Mouse (Mus musculus) ovary, adult 18-20 months (tissue): ENCODE data around the gene Tnni3.

Experiments
- DNase-seq: peaks from one replicate; pipeline ENCODE4 v3.0.0; 2022; ENCODE audit warnings: low spot score, mixed read lengths

Gene Tnni3

DNA sequence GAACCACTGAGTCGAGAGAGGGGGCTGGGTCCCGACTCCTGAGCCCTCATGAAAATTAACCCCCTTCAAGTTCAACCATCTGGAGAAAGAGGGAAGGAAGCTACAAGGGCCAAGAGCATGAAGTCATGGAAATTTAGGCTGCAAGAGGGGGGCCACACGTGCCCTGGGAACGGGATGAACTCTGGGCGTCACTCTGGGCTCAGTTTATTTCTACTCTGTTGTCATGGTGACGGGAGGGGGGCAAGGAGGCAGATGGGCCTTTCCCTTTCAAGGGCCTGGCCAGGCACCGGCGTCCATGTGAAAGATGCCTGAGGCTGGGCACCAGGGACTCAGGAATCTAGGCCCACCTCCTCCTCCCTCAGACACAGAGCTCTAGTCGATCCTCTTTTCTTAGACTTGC lies 25.8 kb downstream of the Tnni3 start:
- DNase-seq: no peak

DNA sequence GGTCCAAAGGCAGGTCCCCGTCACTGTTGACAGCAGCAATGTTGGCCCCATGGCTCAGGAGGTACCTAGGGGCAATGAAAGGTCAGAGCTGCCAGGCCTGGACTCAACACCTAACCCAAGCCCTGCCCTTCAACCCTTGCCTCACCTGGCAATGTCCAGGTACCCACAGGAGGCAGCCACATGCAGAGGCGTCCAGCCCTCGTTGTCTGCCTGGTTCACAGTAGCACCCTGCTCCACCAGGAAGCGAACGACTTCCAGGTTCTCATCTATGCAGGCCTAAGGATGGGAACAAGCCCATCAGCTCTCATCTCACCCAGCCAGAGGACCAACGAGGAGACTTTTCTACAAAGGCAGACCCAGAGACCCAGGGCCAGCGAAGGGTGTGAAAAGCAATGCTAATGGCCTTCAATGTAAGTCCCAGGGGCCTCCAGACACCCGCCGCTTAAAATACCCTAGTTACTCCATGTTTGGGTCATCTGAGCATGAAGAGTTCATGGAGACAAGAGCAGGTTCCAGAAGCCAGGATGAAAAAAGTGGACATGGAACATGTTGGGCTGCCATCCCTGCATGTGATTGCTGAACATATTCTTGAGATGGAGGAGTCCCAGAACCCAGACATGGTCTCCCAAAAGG lies 26.6 kb downstream of the Tnni3 start:
- DNase-seq: no peak

DNA sequence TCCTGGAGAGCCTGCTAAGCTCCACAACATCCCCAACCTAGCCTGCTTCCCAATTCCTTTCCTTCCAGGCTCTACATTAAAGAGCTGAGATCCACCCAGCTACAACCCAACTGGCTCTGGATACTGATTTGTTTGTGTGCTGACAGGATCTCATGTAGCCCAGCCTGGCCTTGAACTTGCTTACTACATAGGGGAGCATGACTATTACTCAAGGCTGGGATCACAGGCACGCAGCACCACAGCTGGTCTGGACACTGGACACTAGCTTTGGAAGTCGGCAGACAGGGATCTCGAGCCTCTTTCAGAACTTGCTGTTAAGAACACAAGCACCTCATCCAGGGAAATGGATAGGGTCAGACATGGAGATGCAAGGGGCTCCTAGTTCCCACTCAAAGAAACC lies 27.6 kb downstream of the Tnni3 start:
- DNase-seq: no peak

DNA sequence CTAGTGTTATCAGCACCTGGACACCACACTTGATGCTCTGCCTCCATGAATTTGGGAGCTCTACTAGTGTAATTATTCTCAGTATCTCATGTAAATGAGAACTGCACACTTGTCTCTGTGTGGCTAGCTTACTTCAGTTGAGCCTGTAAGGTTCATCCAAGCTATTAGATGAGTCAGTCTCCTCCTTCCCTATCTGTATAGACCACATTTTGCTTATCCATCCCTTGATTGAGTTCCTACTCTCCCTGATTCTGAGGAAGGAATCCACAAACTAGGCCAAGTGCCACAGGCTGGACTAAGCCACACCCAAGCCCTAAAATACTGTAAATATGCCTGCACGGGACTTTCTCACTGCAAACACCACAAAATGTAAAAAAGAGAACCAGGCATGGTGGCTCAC lies 30.0 kb downstream of the Tnni3 start:
- DNase-seq: no peak

DNA sequence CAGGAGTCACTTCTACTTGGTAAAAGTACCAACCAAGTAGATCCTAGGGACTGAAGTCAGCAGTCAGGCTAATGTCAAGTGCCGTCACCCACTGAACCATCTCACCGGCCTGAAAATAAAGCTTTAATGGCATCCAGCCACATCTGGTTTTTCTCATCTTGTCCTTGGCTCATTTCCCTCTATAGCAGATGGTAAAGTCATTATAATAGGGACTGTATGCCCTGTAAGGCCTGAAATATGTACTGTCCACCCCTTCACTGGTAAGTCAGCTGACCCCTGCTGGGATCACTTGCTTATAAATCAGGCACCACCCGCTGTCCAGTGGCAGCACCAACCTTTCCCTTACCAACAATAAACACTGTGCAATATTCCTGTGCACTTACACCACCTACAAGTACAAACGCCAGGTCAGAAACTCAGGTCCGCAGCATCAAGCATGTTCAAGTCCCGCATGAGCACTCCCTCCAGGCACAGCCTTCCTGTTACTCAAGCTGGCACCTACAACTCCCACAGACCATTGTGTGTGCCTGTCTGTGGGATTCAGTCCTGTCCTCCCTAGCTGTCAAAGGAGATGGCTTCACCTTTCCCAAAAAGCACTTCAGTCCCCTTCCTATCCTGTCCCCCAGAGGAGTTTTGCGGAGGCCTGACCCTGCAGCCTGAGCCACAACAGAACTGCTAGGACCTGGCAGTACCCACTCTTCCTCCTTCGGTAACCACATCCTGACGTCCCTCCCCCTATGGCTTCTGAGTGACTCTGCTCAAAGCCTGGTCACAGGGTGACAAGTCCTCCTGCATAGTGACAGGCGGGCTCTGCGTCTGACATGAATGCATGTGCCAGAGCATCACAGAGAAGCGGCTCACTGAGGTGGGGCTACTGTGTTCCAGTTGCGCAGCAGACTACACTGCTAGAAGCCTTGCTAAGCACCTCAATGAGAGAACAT lies 31.5 kb downstream of the Tnni3 start:
- DNase-seq: no peak

DNA sequence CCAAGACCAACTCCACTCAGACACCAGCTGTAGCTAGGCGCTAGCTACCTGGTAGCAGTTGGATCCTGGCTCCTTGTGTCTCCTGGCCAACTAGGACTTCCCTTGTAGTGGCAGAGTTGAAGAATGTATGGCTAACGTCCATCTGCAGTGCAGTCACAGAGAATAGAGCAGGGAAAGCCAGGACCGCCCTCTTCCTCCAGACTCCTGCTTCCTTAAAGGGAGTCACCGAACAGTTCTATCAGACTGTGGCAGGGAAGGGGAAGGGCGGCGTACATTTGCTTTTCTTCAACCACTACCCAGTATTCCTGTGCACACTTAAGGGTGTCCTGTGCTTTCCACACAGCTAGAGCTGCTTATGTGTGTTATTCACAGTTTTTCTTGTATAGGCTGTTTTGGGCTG lies 32.7 kb downstream of the Tnni3 start:
- DNase-seq: no peak

DNA sequence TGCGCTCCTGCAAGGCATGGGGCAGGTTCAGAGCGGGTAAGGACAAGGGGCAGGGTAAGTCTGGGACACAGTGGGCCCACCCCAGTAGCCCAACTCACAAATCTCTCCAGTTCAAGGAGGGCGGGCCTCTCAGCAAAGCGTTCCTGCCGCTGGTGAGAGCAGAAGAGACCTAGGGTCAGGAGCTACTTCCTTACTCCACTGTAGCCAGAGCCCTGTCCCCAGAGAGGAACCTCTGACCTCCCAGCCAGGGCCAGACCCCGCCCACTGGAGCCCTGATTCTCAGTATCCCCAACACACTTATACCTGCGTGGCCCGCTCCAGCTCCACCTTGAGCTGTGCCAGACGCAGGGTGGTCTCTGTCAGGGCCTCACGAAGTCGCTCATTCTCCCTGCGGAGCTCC lies 41.7 kb downstream of the Tnni3 start:
- DNase-seq: no peak

DNA sequence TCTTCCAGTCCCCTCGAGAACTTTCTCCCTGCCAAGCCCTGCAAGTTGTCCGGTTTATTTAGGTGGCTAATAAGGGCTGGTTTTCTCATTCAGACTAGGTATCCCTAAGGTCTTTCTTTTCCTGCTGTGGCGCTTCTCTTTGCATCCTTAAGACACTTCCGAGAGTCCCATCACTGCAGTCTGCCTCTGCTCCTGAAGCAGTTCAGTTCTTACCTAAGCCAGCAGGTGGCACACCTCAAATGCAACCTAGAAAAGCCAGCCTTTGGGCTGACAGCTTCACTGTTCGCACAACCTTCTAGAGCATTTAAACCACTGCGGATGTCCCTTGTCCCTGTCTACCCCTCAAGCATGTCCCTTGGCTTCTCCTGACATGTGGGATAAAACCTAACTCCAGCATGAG lies 44.4 kb downstream of the Tnni3 start:
- no peak for DNase-seq

DNA sequence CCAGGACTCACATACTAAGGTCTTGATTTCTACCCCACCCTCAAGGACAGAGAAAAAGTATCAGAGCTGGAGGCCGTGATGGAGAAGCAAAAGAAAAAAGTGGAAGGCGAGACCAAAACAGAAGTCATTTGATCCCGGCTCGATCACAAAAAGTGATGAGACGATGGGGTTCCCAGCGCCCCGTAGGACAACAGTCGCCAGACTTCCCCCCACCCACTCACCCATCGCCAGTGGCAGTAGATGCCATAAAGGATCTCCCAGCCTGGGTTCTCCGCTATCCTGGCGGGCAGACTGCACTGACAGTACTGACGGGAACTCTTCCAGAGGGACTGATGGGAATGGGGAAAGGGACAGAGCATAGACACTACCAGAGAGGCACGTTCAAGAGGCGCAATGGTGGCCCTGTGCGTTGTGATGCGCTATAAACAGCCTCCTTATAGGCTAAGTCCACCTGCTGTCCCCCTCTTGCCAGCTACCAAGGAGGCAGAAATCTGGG lies 45.2 kb downstream of the Tnni3 start:
- no peak for DNase-seq

DNA sequence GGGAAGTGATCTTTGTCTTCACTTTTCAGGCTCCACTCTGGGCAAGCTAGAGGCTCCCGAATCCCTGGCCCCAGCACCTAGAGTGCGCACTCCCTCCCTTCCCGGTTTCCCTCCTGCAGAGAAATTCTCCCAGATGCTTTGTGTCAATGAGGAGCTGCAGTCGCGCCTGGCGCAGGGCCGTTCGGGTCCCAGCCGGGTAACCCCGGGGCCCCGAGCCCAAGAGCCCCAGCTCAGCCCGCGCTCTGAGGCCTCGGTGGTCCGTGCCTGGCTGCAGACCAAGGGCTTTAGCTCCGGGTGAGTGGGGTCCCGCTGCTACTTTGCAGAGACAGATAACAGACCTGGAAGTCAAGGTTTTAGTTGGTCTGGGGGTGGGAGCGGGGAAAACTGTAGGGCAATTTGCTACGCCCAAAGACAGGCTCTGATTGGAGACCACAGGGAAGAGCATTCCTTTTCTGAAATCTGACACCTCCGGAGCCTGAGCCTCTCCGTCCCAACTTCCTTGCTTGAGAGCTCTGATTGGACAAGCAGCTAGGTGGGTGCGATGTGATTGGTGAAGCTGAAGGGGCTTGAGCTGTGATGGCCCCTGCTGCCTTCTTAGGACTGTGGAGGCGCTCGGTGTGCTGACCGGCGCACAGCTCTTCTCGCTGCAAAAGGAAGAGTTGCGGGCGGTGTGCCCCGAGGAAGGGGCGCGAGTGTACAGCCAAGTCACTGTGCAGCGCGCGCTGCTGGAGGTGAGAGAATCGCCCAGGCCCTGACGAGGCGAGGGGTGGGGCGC lies 45.8 kb downstream of the Tnni3 start:
- peak; percentile 86 for DNase-seq

DNA sequence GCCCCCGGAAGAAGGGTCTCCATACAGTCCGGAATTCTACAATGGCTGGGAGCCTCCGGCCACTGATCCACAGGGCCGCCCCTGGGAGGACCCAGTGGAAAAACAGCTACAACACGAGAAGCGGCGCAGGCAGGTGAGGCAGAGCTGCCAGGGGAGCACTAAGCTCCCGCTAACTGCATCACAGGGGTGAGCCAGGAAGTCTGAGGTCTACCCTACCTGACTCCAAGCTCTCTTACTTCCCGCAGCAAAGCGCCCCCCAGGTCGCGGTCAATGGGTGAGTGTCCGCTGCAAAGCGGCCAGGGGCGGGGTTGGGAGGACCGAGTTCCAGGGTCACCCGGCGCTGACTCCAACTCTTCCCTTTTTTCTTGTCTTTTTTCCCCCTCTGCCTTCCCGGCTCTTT lies 50.1 kb downstream of the Tnni3 start:
- no peak for DNase-seq

DNA sequence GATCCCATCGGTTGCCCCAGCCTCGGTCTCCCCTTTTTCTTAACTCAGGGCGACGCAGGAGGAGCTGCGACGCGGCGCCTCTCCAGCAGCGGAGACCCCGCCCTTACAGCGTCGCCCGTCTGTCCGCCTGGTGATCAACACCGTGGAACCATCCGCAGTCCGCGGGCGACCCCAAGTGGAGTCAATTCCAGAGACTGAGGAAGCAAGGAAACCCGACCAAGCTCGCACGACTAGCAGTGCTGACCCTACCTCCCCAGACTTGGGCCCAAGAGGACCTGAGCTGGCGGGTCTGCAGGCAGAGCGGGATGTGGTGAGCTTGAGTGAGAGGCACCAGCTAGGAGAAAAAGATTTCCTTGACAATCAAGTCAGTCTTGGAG lies 52.9 kb downstream of the Tnni3 start:
- DNase-seq: peak; percentile 66

DNA sequence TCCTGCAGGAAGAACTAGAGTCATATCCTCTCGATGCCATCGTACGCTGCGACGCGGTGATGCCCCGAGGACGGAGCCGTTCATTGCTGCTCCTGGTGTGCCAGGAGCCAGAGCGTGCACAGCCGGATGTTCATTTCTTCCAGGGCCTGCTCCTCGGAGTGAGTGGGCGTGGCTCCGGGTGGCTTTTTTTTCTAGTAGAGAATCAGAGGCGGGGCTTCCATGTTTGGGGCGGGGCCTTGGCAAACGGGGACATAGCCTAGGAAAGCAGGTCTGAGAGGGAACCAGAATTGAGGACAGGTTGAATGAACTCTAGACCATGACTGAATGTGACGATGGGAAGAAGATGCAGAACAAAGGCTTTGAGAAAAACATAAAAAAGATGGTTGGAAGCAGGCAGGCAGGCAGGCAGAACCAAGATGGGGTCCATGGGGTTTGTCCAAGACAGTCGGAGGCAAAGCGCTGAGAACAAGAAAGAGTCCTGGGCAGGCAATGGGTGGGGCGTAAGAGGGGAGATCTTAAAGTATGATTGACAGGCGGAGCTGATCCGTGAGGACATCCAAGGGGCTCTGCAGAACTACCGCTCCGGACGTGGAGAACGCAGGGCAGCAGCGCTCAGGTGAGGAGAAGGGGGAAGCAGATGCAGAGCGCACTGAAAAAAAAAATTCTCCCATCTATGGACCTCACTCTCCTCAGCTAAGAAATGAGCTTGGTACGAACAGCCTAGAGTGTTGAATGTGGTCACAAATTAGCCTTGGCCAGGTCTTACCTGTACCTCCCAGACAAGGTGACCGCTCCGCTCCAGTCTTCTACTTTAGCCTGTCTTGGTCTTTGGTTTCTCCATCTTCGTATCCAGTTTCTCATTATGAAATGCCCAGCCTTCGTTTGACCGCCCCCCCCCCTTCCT lies 53.5 kb downstream of the Tnni3 start:
- DNase-seq: no peak
